Mouse (Mus musculus) heart, embryonic 14.5 days (tissue): ENCODE measurements around the gene Taco1. TPM values are rescaled to one million over a fixed set of nuclear protein-coding genes. Genes with fewer than 3 reads are reported as not detected.
A peak's percentile ranks its signal among the peaks of the same experiment; 100 is the strongest.

Experiments
- ATAC-seq: fragments of 200-750 bp; cut with Nextera tagmentation; 2 replicates; pipeline ENCODE4 v1.8.0; 2017; ENCODE audit warnings: low read depth, moderate TSS enrichment; ENCODE audit not compliant: insufficient number of reproducible peaks, insufficient read depth, low FRiP score
- H3K27ac ChIP-seq, 2 experiments: fragments of 200-500 bp in 1 of 2; fragments of 300-500 bp in 1 of 2; sonication (generic) in 1 of 2; replicated peaks in 1 of 2; 2 replicates each; pipeline ENCODE4 v1.5.1; 2012 to 2014; ENCODE audit warnings: low read depth in 2 of 2, low read length in 2 of 2, control low read depth in 1 of 2, mild to moderate bottlenecking in 1 of 2, mixed read lengths in 1 of 2; ENCODE audit not compliant: control insufficient read depth in 1 of 2, insufficient read depth in 1 of 2
- H3K27me3 ChIP-seq: fragments of 300-500 bp; sonication (generic); 2 replicates; pipeline ENCODE4 v1.6.1; 2014; ENCODE audit warnings: mild to moderate bottlenecking, low read length, control low read depth; ENCODE audit not compliant: control insufficient read depth, insufficient read depth
- H3K36me3 ChIP-seq: fragments of 300-500 bp; sonication (generic); 2 replicates; pipeline ENCODE4 v1.6.1; 2014; ENCODE audit warnings: mild to moderate bottlenecking, control low read depth, low read length, mixed read lengths; ENCODE audit not compliant: control insufficient read depth, insufficient read depth
- H3K4me1 ChIP-seq, 2 experiments: fragments of 200-500 bp in 1 of 2; fragments of 300-500 bp in 1 of 2; sonication (generic) in 1 of 2; 2 replicates each; pipeline ENCODE4 v1.6.1; 2012 to 2014; ENCODE audit warnings: low read length in 2 of 2, control low read depth in 1 of 2, mixed read lengths in 1 of 2; ENCODE audit not compliant: control insufficient read depth in 2 of 2, insufficient read depth in 2 of 2
- H3K4me2 ChIP-seq: fragments of 300-500 bp; sonication (generic); 2 replicates; pipeline ENCODE4 v1.6.1; 2014; ENCODE audit warnings: mild to moderate bottlenecking, low read length
- H3K4me3 ChIP-seq, 2 experiments: fragments of 200-500 bp in 1 of 2; fragments of 300-500 bp in 1 of 2; sonication (generic) in 1 of 2; 2 replicates each; pipeline ENCODE4 v1.5.1; 2012 to 2014; ENCODE audit warnings: low read length in 2 of 2, mild to moderate bottlenecking in 2 of 2, control low read depth in 1 of 2, low read depth in 1 of 2, moderate library complexity in 1 of 2; ENCODE audit not compliant: control insufficient read depth in 1 of 2, insufficient read depth in 1 of 2
- H3K9ac ChIP-seq: fragments of 300-500 bp; sonication (generic); 2 replicates; pipeline ENCODE4 v1.6.1; 2014; ENCODE audit warnings: mild to moderate bottlenecking, low read length
- H3K9me3 ChIP-seq: fragments of 300-500 bp; sonication (generic); 2 replicates; pipeline ENCODE4 v1.6.1; 2016; ENCODE audit warnings: low read length, control low read depth; ENCODE audit not compliant: control insufficient read depth
- WGBS: fragments of 180-500 bp; shearing (Covaris S2); extraction: QIAGEN DNeasy Blood & Tissue Kit; methylation state at CpG from one replicate; pipeline ENCODE4 v1.1.7; 2014; 5-methylcytosine and 5-hydroxymethylcytosine counted together
- polyA plus RNA-seq: library from polyadenylated mRNA; unstranded; fragments of >200 nt; fragmentation: Nextera tagmentation; extraction: Ambion mirVana; gene quantifications from 2 replicates; pipeline ENCODE4 v1.2.1, GENCODE M21; 2014

Taco1 gene
- polyA plus RNA-seq, 1 experiment from 2014 or later = 9.7 TPM

GRCm38 (mm10) chr11:106098223-106098622 is 32.4 kb downstream of the Taco1 start:
- 74% methylated on average over 1 of the region's 1 CpGs for WGBS
- Histone ChIP-seq H3K27me3 (no peaks in the 10 kb centered on the region), H3K36me3 (peaks cover 7% of the 10 kb centered on the region; the same call in 1 of the 2 replicates), H3K9me3 (no peaks in the 10 kb centered on the region), H3K27ac (peak overlapping the region; percentile 24 to 49; a peak in 3 of 4 replicates), H3K4me2 (no peak overlapping the region), H3K9ac (no peak overlapping the region), H3K4me3 (no peak overlapping the region), H3K4me1 (0 out of 4 replicates have a peak, but pooled peaks cover 0 to 4% of the 10 kb centered on the region in 2 experiments)
- ATAC-seq = peak; percentile 69

DNA sequence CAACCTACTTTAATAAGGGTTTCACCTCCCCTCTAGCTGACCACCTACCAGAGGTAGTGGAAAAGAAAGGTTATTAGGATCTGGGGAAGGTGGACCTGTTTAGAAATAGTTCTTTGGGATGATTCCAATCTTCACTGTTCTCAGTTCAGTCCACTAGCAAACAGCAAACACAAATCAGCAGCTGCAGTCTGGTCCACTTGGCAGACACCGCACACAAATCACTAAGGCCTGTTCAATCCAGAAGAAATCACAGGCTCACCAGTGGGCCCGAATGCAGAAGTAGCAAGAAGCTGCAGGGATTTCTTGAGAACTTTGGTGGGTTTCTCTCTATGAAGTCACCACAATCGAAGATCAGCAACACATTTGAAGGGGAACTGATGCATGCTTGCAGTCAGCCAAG is 37.0 kb downstream of the Taco1 start:
- WGBS = 90% methylated on average over 3 of the region's 3 CpGs
- Histone ChIP-seq H3K4me1 (0 out of 4 replicates have a peak, but pooled peaks cover 0 to 4% of the 10 kb centered on the region in 2 experiments), H3K9ac (no peak overlapping the region), H3K27ac (no peak overlapping the region), H3K27me3 (no peaks in the 10 kb centered on the region), H3K4me3 (no peak overlapping the region), H3K9me3 (no peaks in the 10 kb centered on the region), H3K4me2 (no peak overlapping the region), H3K36me3 (peaks cover 13% of the 10 kb centered on the region; the same call in 1 of the 2 replicates)
- ATAC-seq = no peak

- ATAC-seq = no peak
- Histone ChIP-seq H3K4me2 (no peak overlapping the region), H3K9ac (no peak overlapping the region), H3K4me3 (no peak overlapping the region), H3K36me3 (peaks cover 17% of the 10 kb centered on the region), H3K4me1 (no peaks in the 10 kb centered on the region), H3K9me3 (no peaks in the 10 kb centered on the region), H3K27ac (no peak overlapping the region), H3K27me3 (no peaks in the 10 kb centered on the region)
- WGBS = 75% methylated on average over 8 of the region's 8 CpGs
Observed at GRCm38 (mm10) chr11:106106047-106106587, 40.3 kb downstream of the Taco1 start.

DNA sequence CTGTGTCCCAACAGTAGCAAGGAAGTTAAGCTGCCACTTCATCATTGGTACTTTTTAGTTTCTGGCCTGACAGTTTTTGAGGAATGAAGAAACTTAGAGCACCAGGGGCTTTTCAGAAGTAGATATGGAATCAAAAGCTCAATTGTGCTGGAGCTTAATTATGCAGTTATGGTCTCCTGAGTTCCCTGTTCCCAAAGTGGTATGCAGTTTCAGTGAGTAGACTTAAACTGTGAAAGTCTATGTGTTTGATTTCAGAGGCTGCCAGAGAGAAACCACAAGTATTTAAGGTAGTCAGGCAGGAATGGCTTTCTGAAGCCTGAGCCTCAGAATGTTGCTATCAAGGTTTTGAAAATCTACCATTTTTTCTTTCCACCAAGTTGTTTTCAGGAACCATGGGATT is 45.8 kb downstream of the Taco1 start:
- H3K4me1 ChIP-seq = no peaks in the 10 kb centered on the region
- H3K27ac ChIP-seq = no peak overlapping the region
- H3K36me3 ChIP-seq = peaks cover 44% of the 10 kb centered on the region
- no peak overlapping the region for H3K4me2 ChIP-seq
- H3K9ac ChIP-seq = no peak overlapping the region
- ATAC-seq = no peak
- no peak overlapping the region for H3K4me3 ChIP-seq
- H3K27me3 ChIP-seq = no peaks in the 10 kb centered on the region
- H3K9me3 ChIP-seq = no peaks in the 10 kb centered on the region

- 94% methylated on average over 5 of the region's 5 CpGs for WGBS
- no peak for ATAC-seq
Observed at GRCm38 (mm10) chr11:106122221-106122620, 56.4 kb downstream of the Taco1 start.

DNA sequence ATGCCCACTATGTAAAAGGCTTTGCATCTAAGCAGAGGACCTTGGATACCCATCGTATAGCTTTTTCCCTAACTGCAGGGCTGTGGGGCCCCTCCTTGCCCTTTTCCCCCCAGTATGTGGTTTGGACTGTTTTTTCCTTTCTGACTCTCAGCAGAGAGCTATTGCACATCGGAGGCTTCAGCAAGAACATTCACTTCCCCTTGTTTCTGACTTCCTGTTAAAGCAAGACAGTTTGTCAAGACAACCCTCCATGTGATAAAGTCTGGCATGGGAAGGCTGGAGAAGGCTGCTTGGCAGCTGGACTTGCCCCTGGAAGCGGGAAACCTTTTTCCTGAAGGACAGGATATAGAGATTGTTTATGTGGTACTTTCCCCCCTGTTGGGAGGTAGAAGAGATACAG is 56.9 kb downstream of the Taco1 start:
- peaks cover 86% of the 10 kb centered on the region for H3K36me3 ChIP-seq
- H3K4me2 ChIP-seq = no peak overlapping the region
- 0 out of 4 replicates have a peak, but pooled peaks cover 0 to 4% of the 10 kb centered on the region in 2 experiments for H3K4me1 ChIP-seq
- WGBS = 74% methylated on average over 3 of the region's 3 CpGs
- H3K27ac ChIP-seq = peak overlapping the region in 1 of 2 experiments; percentile 57; a peak in 2 of 4 replicates
- no peak overlapping the region for H3K9ac ChIP-seq
- H3K9me3 ChIP-seq = no peaks in the 10 kb centered on the region
- ATAC-seq = no peak
- no peak overlapping the region for H3K4me3 ChIP-seq
- no peaks in the 10 kb centered on the region for H3K27me3 ChIP-seq

More at GRCm38 (mm10) chr11:106122221-106122620, 56.4 kb downstream of the Taco1 start:
- Histone ChIP-seq H3K36me3 (peaks cover 90% of the 10 kb centered on the region), H3K4me1 (0 out of 4 replicates have a peak, but pooled peaks cover 0 to 4% of the 10 kb centered on the region in 2 experiments), H3K4me3 (no peak overlapping the region), H3K4me2 (no peak overlapping the region), H3K9me3 (no peaks in the 10 kb centered on the region), H3K27ac (peak overlapping the region; percentile 10 to 57; a peak in 3 of 4 replicates), H3K27me3 (no peaks in the 10 kb centered on the region), H3K9ac (no peak overlapping the region)

Other genes starting within 250 kb of the Taco1 start
- gene Cyb561, start 112.7 kb upstream of the Taco1 start, polyA plus RNA-seq = 4.7 and 5.5 TPM in 2 replicates
- 1.5 and 2.0 TPM in 2 replicates for gene Ace, start 98.1 kb upstream of the Taco1 start, polyA plus RNA-seq
- not detected in 2 replicates for gene Ace3, start 71.4 kb upstream of the Taco1 start, polyA plus RNA-seq
- 0.20 and 0.26 TPM in 2 replicates for gene Kcnh6, start 57.9 kb upstream of the Taco1 start, polyA plus RNA-seq
- gene Dcaf7, start 29.2 kb upstream of the Taco1 start, polyA plus RNA-seq = 45.4 and 52.0 TPM in 2 replicates
- 26.6 and 28.6 TPM in 2 replicates for gene Map3k3, start 18.6 kb downstream of the Taco1 start, polyA plus RNA-seq
- gene Gm10840, start 94.8 kb downstream of the Taco1 start, polyA plus RNA-seq = not detected in 2 replicates
- 80.2 and 84.6 TPM in 2 replicates for gene Limd2, start 94.8 kb downstream of the Taco1 start, polyA plus RNA-seq
- gene Strada, start 136.1 kb downstream of the Taco1 start, polyA plus RNA-seq = 19.4 and 21.8 TPM in 2 replicates
- 69.8 and 75.9 TPM in 2 replicates for gene Ccdc47, start 150.3 kb downstream of the Taco1 start, polyA plus RNA-seq
- 43.0 and 44.9 TPM in 2 replicates for gene Ddx42, start 150.9 kb downstream of the Taco1 start, polyA plus RNA-seq
- 31.7 and 34.1 TPM in 2 replicates for gene Ftsj3, start 190.0 kb downstream of the Taco1 start, polyA plus RNA-seq
- gene Psmc5, start 190.1 kb downstream of the Taco1 start, polyA plus RNA-seq = 200 and 207 TPM in 2 replicates
- 18.1 and 22.9 TPM in 2 replicates for gene Smarcd2, start 206.9 kb downstream of the Taco1 start, polyA plus RNA-seq
- 0.05 and 0.07 TPM in 2 replicates for gene Tcam1, start 210.6 kb downstream of the Taco1 start, polyA plus RNA-seq
- not detected in 2 replicates for gene Gh, start 235.8 kb downstream of the Taco1 start, polyA plus RNA-seq
- 0.95 and 1.4 TPM in 2 replicates for gene Cd79b, start 248.7 kb downstream of the Taco1 start, polyA plus RNA-seq